Mouse (Mus musculus) gastrocnemius, adult 8-10 months (tissue): ENCODE results near the gene Ctdsp2. TPM values are rescaled to one million over a fixed set of nuclear protein-coding genes. Genes with fewer than 3 reads are reported as not detected.

Source experiments
- DNase-seq, 2 experiments: peaks; one replicate each; pipeline ENCODE4 v3.0.0; 2022; ENCODE audit warnings: low spot score in 2 of 2
- total RNA-seq, 4 experiments: library from RNA; stranded (reverse); gene quantifications; 2 replicates each; pipeline ENCODE4 v1.2.4; 2022

Gene Ctdsp2
- total RNA-seq, 4 experiments from 2014 or later: 103 to 118 (median 106) TPM

DNA sequence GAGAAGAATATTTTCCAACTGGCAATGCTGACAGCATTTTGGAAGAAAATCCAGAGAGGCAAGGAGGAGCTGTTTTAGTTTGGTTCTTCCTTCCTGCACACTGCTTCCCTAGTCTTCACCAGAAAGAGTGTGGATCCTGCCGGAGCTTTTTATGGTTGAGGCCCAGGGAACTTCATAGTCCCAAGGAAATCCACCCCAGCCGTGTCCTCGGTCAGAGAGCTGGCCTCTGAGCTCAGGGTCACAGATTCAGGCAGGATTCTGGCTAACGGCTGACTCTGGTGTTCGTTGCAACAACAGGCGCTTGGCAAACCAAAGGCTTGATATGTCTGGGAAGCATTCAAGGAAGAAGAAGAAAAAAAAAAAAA, 15.6 kb upstream of the Ctdsp2 start:
- no peak for DNase-seq

DNA sequence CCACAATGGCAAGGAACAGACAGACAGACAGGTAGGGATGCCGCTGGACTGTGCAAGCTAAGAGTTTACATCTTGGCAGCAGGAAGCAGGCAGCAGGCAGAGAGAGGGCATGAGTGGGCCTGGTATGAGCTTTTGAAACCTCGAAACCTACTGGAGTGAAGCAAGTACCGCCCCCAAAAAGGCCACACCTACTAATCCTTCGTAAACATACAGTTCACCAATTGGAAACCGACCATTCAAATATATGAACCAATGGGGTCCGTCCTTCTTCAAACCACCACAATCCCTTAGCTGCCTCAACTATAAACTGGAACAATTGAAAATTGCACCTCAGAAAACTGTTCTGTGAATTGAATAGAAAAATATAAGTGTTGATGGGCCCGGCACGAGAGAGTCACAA, 14.7 kb upstream of the Ctdsp2 start:
- DNase-seq: no peak

DNA sequence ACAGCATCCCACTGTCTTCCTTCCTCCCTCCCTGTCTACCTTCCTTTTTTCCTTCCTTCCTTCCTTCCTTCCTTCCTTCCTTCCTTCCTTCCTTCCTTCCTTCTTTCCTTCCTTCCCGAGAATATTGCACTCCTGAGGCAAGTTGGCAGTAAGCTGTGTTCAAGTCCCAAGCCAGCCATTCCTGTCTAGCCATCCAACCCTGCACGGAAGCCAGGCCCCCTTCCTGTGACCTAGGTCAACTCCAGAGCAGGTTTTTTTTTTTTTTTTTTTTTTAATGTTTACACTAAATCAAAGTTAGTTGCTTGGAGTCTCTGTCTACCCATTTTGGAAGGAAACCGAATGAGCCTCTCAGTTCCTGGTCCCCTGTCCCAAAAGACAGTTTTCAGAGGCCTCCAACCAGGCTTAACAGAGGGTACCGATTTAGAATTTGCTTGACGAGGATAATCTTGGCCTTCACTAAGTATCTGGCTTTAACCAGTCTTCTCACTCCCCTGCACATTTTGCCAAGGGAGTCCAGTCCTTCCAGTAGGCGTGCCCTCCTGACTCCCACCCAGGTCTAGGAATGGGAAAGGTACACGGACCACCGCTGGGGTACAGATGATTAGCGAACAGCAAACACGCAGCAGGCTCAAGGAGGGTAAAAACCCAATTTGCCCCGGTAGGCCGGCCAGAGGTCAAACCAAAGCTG, 7.0 kb upstream of the Ctdsp2 start:
- DNase-seq: no peak

DNA sequence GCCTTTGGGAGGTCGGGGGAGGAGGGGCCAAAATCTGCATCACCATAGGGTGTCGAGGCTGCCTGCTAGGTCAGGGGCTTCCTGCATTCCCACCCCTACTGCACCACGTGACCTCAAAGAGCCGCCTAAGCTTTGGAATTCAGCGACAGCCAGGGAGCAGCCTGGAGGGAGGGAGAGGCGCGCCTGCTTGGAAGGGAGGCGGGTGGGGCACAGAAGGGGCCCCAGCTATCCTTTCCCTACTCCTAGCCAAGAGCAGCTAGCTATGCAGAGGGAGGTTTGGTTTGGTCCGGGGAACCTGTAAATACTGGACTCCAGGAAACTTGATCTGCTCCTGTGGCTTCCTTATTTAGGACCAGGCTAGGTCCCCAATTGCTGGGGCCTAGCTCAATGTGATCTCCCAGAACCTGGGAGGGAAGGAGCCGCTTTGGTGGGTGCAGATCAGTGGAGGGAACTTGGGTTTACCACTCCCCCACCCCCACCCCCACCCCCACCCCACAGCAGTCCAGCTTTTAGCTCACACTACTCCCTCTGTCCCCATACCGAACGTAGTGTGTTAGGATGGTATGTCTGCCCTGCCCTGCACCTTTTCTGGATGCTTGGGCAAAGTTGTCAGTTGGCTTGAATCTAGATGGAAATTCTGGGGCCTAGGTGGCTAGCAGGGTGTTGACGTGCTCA, 6.3 kb upstream of the Ctdsp2 start:
- DNase-seq: peak in 1 of 2 experiments; percentile 69

DNA sequence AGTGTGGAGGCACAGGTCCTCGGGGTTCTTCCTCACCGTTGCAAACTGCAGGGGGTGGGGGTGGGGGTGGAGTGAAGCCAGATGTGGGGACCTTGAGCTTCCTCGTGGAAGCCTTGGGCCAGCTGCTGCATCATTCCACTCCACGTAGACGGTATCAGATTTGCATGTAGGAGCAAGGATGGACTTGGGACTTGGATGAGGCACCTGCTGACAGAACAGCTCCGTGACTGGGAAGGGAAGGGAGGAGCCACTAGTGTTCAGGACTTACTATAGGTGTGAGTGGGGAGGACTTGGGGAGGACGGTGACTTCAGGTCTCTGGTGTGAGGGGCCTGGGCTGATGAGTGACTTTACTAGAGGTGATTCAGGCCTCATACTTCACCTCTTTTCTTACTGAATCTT, 5.5 kb upstream of the Ctdsp2 start:
- DNase-seq: no peak

DNA sequence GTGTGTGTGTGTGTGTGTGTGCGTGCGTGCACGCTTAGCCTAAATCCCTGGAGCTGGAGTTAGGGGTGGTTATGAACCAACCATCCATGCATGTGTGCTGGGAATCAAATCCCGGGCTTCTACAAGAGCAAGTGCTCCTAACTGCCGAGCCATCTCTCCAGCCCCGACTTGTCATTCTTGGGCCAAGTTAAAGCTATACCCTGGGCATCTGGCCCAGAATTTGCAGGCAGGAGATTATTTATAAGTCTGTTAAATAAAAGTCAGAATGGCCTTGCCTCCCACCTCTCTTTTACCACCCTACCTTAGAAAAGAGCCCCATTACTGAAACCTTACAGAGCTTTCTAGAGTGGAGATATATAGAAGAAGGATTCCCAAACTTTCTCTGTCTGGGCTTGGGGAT, 2.8 kb upstream of the Ctdsp2 start:
- DNase-seq: no peak

DNA sequence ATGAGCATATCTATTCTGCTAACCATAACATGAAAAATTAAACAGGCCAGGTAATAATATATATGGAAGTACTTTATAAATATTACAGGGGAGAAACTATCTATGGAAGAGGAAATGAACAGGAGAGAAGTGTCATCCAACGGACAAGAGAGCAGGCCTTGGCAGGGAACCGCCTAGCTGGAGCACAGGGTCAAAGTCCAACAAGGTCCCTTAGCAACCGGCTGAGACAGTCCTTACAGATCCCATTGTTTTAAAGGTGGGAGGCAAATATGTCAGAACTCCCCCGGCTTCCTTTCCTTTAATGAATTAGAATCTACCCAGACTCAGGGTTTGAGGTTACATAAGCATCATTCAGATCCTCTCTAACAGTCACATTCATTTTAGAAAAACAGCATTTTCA, 1.4 kb upstream of the Ctdsp2 start:
- no peak for DNase-seq

DNA sequence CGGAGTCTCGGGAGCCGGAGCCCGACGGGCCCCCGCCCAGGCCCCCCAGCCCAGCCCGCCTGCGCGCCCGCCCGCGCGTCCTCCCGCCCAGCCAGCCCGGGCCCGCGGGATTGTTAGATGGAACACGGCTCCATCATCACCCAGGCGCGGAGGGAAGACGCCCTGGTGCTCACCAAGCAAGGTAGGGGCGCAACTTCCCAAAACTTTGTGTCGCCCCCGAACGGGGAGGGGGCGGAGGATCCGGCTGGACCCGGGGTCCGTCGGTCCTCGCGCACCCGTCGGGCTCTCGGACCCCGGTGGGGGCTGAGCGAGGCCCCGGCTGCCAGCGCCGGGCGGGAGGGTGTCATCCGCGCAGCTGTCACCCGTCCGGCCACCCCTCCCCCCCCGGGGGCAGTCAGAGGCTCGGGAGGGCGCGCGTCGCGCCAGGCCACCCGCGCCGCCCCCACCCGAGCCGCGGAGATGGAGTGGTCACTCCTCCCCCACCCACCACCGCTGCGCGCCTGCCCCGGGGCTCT, 661 bp downstream of the Ctdsp2 start:
- DNase-seq: peak; percentile 68 to 77

DNA sequence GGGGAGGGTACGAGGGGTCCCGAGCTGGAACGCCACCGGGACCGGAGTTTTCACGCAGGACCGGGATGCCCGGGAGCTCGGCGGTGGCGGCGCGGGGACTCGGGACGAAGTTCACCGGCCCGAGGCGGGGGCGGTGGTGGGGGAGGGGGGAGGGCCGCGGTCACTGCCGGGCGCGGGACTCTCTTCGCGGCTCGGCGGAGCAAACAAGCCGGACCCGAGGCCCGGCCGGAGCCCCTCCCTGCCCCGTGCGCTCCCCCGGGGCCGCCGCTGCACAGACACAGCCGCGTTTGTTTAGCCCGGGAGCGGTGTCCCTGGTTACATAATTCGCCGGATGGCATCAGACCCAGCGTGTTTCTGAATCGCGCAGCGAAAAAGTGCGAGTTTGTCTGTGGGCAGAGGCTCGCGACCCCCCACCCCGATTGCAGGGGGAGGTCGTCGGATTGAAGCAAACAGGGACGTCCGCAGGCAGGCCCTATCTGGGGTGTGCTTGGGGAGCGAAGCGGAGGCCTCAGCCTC, 1.2 kb downstream of the Ctdsp2 start:
- DNase-seq: no peak

DNA sequence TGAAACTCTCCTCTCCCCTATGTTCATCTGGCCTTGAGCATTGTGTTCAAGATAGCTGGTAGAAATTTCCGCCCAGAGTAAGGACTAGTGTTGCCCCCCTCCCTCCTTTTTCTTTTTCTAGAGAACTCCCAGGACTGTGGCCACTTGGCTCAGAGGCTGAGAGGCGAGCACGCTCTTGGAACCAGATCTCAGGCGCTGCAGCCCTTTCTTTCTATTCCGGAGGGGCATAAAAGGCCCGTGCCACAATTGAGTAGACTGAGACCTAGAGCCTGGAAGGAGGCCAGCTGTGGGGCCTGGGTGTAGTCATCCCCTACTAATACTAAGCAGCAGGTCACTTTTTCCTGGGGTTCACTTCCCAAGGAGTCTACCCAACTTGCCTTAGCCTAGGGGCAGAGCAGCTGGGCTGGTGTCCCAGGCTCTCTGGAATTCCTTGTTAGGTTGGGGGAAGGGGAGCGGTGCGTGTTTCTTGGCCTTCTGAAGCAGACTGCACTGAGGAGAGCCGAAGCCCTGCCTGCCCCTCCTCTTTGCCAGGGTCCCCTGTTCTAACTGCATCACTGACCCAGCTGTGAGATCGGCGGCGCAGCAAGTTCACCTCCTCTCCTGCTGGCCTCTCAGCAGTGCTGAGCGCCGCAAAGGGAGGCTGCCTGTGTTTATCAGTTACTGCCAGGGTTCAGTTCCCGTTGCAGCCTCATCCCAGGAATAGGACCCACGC, 1.9 kb downstream of the Ctdsp2 start:
- peak; percentile 47 to 67 for DNase-seq

DNA sequence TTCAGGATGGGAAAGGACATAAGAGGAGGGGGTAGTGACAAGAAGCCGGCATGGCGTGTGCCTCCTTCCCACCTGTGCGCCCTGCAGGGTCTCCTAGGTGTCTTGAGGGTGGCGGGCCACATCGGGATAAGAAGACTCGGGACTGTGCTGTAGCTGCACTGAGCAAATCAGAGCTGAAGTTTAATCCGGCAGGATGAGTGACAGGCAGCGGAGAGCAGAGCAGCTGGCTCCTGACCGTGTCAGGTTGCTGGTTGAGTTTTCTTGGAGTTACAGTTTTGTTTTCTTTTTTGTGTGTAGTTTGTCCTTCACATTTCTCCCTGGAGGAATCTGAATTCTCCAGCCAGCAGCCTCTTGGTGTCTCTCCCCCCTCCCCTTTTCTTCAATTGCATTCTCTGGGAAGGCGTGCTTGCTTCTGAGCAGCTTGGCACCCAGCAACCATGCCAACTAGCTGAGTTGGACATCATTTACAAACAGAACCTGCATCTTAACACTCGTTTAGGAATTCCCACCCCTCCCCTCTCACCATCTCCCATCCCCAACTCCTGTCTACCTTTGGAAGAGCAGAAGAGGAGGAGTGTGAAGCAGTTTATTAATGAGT, 2.5 kb downstream of the Ctdsp2 start:
- no peak for DNase-seq

DNA sequence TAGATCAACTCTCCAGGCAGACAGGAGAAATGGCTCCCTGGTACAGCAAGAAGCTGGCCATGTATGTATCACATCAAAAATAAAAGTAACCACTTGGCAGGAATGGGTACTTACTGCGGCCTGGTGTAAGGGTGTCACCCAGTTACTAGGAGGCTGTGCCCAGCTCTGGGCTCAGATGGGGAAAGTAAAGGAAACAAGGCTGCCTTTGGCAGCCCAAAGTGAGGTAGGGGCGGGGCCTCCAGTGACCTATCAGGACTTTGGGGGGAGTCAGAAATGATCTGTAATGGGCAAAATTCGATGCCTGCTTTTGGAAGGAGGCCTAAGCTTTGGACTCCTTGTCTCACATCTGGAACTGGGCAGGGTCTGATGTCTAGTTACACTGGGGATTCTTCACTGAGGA, 3.2 kb downstream of the Ctdsp2 start:
- DNase-seq: no peak

DNA sequence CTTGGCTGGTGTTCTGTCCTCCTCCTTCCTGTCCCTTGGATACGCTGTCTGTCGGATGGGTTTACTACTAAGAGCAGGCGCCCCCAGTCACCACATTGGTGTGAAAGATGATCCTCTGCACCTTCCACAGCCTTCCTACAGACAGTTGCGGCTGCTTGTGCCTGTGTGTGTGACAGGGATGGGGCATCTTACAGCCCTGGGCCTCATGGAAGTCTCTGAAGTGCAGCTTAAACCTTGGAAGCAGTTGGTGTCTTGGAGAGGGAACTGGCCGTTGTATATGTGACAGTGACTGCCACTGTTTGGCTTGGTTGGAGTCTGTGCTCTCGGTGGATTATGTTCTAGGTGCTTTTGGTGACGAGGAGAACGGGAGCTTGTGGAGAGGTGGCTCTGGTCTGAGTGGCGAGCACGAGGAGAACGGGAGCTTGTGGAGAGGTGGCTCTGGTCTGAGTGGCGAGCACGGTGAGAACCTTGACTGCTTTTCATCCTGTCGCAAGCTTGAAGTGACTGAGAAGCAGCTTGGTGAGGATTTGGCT, 4.7 kb downstream of the Ctdsp2 start:
- DNase-seq: no peak

DNA sequence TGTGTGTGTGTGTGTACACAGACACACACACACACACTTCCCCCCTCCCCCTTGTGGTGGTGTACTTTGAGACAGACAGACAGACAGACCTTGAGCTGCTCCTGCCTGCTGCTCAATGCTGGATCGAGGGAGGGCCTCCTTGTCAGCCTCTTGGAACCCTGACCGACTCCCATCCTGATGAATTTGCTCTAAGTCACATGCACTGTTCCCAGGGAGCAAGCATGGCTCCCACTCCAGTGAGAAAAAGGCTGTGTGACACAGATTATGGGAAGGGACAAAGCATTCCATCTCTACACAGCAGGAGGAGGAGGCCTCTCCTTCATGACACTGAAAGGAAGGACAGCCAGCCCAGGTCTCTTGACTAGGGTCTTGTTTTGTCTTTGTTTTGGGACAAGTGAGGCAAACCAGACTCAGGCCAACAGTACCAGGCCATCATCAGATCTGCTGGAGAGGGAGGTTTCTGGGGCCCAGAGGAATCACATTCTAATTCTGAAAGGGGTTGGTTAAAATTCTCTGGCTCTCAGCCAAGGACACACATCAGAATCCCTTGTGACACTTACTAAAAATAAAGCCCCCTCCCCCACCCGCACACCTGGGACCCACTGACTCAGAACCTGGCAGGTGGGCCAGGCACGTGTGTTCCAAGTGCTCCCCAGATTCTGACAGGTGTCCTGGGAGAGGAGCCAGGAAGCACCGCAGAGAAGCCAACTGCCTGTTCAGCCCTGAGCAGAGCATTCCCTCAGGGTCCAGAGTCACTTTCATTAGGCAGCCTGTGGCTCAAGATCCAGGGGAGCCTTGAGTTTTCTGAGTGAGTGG, 5.9 kb downstream of the Ctdsp2 start:
- peak; percentile 54 to 60 for DNase-seq

DNA sequence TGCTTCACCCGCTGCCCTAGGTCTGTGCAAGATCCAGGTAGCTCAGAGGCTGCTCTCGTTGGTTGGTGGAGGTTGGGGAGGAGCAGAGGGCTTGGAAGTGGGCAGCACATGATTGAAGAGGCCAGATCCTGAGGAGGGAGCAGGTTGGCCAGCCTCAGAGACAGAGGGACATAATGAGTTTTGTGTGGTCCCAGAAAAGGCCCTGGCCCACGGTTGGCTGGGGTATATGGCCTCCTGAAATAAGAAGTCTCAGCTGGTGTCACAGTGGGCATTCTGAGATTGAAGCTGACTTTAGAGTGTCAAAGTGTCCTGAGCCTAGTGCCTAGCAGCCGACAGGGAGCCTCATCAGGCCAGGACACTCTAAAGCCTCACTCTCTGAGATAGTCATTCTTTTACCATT, 6.6 kb downstream of the Ctdsp2 start:
- no peak for DNase-seq

DNA sequence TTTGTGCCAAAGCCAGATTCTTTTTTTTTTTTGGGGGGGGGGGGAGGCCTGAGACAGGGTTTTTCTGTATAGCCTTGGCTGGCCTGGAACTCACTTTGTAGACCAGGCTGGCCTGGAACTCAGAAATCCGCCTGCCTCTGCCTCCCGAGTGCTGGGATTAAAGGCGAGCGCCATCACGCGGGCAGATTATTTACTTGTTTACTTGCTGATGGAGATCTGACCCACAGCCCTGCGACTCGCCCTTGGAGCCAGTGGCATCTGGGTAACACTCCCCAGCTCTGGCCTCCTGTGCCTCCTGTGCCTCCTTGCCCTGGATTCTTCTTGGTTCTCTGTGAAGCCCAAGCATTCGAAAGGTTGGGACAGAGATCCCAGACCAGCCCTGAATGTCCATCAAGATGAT, 7.1 kb downstream of the Ctdsp2 start:
- DNase-seq: no peak

DNA sequence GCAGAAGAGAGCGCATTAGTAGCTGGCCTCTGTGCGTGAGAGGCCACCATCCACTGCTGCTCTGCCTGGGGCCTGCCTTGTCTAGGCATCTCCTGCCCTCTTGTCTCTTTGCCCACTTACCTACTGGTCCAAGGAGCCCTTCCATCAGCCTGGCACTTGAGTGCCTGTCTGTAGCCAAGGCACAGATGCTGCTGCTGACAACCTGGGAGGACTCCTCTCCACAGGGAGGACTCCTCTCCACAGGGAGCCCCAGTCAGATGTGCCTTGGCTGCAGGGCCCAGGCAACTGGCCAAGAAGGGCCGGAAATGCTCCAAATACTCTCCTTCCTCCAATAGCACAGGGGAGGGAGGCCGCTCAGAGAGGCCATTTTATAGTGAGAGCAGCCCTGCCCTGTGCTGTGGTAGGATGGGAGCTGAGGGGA, 8.0 kb downstream of the Ctdsp2 start:
- peak; percentile 88 to 91 for DNase-seq

DNA sequence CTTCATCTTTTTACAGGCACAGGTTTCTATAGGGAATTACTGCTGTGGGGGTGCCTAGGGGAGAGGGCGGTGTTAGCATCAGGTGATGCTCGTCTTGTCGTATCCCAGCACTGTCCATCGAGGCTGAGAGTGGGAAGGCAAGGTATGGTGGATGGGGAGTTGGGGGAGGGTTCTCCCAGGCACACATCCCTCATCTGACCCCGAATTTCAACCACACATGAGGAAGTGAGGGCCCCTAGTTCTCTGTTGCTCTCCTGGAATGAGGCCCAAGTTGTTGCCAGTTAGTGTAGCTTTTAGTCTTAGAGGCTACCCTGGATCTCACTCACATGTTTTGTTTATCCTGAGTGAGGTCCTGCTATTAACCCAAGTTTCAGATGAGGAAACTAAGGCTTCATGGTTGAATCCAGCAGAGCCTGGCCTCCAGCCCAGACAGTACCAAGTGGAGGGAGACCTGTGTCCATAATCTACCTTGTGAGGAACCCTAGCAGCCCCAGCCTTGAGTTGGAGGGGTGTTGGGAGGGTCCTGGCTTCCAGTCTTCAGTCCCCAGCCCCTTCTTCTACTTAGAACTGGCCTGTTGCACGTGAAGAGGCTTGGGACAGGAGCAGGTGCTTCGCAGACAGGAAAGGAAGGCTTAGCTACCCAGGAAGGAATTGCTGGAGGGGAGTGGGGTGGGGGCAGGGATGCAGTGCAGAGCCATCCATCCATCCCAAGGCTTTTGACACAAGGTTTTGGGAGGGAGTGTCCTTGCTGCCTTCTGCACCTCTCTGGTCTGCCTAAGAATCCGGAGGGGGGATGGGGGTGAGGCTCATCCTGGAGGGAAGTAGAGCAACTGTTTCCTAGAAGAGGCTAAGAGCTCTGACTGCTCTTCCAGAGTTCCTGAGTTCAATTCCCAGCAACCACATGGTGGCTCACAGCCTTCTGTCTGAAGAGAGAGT, 8.9 kb downstream of the Ctdsp2 start:
- DNase-seq: no peak

DNA sequence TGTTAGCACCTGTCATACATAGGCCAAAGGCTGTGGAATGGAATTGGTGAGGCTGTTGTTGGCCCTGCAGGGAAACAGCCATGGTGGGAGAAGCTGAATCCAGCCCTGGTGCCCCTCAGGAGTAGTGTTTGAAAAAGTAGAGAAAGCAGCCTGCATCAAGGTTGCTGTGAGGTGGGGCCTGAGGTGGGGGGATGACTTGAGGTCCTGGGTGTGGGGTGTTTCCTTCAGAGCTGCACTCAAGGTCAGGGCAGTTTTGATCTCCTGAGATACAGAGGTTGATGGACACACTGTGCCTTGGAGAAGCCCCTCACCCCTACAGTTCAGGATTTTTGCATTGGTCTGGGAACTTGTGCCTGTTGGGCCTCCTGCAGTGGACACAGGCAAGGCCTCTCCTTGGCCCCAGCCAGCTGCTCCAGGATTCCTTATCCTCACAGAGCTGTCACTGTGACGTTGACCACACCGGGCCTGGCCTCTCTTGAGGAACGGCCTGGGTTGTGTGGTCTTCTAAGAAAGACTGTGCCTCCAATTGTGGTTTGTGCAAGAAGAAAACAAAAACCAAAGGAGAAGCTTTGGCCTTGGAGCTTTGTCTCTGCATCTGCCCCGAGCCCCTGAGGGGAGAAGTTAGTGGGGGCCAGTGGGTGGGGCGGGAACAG, 10.1 kb downstream of the Ctdsp2 start:
- no peak for DNase-seq
